Mouse (Mus musculus): ENCODE measurements around the gene Ptrhd1. TPM values are rescaled to one million over a fixed set of nuclear protein-coding genes. Genes with fewer than 3 reads are reported as not detected.

Gene Ptrhd1
- 1 to 10 TPM; 7.8 to 8.0 TPM for total RNA-seq (2021)
- long read RNA-seq, experiment 1, partial matches to known transcripts, result 0 of 4 reads
- long read RNA-seq, experiment 1, other reads (novel, unspliced or antisense), result 2 of 4 reads
- long read RNA-seq, experiment 2, transcript Ptrhd1-201 (2 exons, 3,840 nt), result major isoform, 23 of 25 reads
- long read RNA-seq, experiment 2, partial matches to known transcripts, result 0 of 25 reads
- long read RNA-seq, experiment 2, other reads (novel, unspliced or antisense), result 2 of 25 reads

DNA sequence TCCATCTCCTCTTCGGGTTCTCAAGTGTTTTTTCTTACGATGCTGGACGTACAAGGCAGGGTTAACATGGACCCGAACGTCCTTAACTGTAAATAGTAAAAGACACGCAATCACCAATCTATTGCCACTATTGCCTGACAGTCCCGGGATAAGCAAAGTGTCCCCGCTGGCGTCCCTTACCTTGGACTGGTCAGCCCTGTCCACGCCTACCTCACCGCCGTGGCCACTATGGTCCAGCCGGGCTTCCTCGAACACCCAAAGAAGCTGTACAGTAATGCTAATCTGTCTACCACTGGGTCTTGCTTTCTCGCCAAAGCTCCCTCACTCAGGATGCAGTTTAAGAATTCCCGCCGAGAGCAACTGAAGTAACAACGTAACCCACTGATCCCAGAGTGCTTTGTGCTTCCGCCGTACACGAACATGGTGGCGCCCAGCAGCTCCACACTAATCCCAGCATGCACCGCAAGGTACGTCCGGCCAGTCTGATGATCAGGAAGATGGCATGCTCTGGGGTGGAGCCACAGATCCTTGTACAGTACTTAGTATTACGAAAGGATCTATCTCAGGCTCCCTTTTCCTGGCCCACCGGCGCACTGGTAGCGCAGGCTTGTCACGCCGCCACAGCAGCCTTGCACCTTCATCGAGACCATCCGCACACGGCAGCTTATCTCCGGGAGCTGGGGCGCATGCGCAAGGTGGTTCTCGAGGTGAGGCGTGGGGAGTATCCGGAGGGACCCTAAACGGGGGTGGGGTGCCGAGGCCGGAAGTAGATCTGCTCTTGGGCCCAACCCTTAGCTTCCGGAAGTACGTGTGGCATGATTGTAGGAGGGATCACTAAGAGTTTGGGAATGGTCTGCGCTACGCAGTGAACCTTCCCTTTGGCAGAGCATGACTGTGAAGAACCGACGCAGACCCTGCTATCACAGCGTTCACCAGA lies at the start of gene Ptrhd1, which contains the start of gene Cenpo:
Ptrhd1 (plus strand) TSS at position 456 of the 937 bp plus-strand sequence.
Cenpo (minus strand) TSS at position 723 of the 937 bp plus-strand sequence.
- DNase-seq (ENCODE audit: low spot score in 2 of 2), result peak; percentile 88 to 93

DNA sequence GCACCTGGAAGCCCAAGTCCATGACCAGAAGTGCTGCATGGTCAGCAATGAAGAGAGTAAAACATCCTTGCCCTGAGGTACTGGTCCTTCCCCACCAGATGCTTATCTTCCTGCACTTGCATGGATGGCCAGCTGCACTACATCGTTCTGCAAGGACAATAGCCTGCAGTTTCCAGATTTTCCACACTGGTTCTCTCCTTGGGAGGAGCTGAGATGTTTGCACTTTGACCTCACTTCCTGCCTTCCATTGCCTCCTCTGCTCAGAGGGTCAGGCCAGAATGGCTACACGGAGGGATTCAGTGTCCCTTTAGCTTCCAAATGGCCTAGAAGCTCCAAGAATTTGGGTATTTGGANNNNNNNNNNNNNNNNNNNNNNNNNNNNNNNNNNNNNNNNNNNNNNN lies 49.2 kb upstream of the Ptrhd1 start:
- no peak for DNase-seq (ENCODE audit: low spot score in 2 of 2)

DNA sequence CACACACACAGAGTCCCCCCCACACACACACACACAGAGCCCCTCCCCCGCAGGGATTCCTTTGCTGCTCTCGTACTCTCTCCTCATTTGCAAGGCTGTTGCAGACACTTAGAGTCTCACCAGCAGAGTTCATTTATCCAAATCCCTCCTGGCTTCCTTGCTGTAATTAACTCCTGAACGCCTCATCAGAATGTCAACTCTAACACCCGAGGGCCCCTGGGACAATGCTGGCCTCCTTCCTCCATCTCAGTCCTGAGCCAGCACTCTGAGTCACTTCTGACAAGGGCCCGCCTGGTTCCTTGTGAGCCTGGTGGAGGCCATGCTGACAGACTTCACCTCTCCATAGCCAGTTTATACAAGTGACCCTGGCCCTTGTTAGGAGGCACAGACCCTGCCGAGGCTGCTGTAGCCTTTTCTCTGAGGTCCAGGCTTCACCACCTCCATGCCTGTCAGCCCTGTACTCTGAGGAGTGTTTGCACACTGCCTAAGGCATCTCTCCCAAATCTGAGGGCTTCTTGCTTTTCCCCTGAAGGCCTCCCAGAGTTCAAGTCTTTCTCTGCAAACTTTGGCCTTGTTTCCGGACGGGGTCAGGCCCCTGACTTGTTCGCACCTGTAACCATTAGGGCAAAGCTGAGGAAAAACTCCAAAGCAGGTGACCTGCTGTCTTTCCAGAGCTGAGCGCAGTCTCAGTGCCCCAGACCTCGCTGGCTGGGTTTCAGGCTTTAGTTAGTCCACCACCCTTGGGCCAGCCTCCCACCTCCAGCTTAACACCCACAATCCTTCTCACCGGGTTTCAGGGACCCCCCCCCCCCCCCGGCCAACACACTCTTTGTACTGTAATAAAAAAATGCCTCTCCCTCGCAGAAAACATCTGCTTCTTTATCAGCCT lies 45.4 kb upstream of the Ptrhd1 start:
- peak; percentile 39 to 63 for DNase-seq (ENCODE audit: low spot score in 2 of 2)

DNA sequence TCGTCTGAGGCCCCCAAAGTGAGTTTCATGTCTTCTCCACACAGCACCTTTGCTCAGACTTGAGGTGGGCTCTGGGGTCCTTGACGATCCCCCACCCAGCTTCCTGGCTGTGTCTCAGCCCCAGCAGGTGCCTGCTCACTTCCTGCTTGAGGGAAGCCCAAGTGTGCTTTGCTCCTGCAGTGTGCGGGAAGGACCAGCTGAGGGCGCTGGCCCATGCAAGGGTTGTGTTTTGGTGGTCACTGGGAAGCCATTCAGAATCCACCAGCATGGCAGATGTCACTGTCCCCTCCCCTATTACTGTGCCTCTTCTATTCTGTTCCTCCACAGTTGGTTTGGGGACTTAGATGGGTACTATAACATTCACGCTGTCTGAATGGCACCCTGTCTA lies 44.8 kb upstream of the Ptrhd1 start:
- no peak for DNase-seq (ENCODE audit: low spot score in 2 of 2)

DNA sequence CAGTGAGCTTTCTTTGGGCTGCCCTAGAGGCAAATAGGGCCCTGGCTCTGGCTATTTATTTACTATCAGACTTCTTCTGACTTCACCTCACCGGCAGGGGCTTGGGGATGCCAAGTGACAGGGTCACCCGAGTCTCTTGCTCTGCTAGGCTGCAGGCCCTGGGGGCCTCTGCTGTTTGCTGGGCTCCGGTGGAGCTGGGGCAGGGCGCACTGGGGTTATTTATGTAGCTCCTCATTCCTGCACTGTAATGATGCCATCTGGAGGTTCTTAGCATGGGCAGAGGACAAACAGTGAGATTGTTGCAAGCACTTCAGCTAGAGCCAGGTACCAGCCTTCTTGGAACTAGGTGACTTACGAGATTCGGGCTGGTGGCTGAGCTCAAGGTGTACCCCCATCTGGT lies 41.3 kb upstream of the Ptrhd1 start:
- no peak for DNase-seq (ENCODE audit: low spot score in 2 of 2)

DNA sequence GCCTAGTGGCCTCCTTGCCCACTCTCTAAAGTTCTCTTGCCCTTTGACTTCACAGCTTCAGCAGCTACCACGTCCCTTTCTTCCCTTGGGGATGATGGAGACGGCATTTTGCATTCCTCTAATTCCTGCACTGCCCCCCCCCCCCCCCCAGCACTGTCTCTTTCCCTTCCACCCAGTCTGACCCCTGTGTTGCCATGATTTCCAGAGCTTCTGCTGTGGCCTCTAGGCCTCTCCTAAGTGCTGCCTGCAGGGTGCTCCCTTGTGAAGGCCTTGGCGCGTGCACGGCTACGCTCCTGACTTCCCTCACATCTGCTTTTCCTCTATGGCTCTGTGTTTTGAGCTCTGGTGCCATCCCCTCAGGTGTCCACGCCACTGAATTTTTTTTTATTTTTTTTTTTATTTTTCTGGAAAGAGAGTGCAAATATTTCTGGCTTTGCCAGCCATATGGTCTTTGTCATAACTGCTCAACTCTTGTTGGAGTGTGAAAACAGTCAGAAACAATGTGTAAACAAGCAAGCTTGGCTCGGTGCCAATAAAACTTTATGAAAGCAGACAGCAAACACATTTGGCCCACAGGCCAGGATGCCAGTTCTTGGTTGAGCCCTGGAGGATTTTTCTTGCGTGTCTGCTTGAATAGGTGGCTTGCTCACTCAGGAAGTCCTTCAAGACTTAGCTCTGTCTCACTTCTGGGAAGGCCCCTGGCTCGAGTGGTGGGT lies 40.6 kb upstream of the Ptrhd1 start:
- DNase-seq (ENCODE audit: low spot score in 2 of 2), result no peak

DNA sequence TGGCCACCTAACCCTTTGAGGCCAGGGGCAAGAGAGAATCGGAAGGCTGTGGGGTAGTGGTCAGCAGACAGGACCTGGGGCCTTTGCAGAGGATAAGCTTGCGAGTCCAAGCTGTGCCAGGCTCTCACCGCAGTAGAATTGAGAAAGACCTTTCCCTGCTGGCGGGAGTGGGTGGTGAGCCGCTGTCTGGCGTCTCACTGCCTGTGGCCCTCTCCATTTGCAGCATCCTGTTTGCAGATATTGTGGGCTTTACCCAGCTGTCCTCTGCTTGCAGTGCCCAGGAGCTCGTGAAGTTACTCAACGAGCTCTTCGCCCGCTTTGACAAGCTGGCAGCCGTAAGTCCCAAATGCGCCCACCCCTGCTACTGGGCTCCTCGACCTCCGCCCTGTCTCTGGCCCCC lies 39.2 kb upstream of the Ptrhd1 start:
- DNase-seq (ENCODE audit: low spot score in 2 of 2), result no peak

DNA sequence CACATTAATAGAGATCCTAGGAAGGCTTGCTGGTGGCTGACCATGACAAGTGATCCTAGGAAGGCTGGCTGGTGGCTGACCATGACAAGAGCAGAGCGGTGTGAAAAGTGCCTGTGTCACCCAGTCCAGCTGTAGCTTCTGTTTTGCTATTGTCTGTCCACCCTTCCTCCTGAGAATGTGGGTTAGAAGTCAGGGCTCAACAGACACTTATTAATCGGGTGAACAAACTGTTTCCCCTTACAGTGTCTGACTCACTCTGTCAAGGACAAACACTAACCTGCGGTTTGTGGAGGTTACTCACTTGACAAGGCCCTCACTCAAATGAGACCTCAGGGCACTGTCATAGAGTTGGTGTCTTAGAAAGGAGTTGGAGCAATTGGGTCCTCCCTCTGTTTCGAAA lies 35.1 kb upstream of the Ptrhd1 start:
- peak; percentile 21 to 24 for DNase-seq (ENCODE audit: low spot score in 2 of 2)

DNA sequence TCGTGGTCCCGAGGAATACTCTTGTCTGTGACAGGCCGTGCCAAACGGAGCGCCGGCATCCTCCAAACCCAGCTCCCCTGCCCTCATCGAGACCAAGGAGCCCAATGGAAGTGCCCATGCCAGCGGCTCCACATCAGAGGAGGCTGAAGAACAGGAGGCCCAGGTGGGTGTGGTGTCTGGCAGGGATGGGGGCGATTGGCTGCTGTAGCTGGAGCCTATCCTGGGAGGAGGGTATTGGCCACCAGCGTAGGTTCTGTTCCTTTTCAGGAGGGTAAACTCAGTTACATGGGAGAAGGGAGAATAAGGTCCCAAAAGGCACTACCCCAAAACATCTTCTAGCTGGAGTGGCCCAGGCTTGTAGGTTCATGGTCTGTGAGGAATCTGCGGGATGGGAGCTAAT lies 34.6 kb upstream of the Ptrhd1 start:
- peak in 1 of 2 experiments; percentile 25 for DNase-seq (ENCODE audit: low spot score in 2 of 2)

DNA sequence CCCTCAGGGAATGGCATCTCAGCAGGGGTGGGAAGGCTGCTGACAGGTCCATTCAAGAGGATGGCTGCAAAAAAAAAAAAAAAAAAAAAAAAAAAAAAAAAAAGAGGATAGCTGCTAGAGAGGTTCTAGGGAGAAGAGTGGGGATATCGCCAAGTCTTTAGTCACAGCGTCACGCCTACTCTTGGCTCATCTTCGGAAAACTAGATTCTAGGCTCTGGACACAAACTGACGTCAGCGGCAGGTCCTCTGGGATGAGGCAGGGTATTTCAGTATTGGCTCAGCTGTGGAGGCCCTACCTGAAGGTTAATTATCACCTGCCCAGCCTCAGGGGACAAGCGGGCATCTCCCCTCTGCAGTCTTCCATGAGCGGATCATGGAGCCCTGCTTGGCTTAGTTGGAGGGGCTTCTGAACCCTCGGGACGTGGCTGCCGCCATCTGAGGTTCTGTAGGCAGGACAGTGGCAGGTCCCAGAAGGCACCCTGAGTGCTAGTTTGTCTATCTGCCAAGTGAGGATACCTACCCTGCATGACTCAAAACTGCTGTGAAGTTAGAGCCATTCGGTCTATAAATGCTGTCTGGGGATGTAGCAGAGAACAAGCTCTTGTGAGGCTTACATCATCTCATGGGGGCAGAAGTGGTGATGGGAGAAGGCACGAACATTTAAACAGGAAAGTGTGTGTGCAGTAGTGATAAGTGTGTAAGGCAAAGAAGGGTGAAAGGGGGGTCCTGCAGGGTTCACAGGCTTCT lies 32.2 kb upstream of the Ptrhd1 start:
- peak in 1 of 2 experiments; percentile 28 for DNase-seq (ENCODE audit: low spot score in 2 of 2)

DNA sequence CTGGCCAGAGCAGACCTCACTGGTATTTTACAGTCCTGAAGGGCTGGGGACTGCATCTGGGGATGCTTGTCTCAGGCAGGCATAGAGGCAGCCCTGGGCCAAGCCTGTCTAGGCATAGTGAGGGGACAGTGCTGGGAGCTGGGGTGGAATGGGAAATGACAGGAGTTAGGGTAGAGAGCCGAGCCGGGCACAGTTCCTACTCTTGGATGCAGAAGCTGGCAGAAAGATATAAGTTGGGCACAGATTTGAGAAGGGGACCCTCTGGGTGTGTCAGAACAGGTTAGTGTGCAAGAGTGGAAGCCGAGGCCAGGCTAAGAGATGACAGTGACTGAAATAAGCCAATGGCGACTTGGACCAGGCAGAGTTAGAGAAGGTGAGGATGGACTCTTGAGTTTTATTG lies 31.6 kb upstream of the Ptrhd1 start:
- DNase-seq (ENCODE audit: low spot score in 2 of 2), result peak in 1 of 2 experiments; percentile 14

DNA sequence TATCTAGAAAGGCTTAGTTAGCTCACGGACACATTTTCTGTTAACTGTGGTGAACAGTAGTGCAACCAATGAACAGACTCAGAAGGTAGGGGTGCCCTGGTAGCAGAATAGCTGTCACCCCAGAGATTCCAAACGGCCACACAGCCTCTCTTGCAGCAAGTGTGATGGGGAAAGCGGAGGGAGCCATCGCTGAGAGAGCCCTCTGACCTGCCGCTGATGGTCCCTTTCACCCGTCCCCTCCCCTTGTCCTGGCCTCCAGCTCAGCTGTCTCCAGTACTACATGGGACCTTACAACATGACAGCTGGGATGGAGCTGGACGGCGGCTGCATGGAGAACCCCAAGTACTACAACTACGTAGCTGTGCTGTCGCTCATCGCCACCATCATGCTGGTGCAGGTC lies 27.7 kb upstream of the Ptrhd1 start:
- no peak for DNase-seq (ENCODE audit: low spot score in 2 of 2)

DNA sequence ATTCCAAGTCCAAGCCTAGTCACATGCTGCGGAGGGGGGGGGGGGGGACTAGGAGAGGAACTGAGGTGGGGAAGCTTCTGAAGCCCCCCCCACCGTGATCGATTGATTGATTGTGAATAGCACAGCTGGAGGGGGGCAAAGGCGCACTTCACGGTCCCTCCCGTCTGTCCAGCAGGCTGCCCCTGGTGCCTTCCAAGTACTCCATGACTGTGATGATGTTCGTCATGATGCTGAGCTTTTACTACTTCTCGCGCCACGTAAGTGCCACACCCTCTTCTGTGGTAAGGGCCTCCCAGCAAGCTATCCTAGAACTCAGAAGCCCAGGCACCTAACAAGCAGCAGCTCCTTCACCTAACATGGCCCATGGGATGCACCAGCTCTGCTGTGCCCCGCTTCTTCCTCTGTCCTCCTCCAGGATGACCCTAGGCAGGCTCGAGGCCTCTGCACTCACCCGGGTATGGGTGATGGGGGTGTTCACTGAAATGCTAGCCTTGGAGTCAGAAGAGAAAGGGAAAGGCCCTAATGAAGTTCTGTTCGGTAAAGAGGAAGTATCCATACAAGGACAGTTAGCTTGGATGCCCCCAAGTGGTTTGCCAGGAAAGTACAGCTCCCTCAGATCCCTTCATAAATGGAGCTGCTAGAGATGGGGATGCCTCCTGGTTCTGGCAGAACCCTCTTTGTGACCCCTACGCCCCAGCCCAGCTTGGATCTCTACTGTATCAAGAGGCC lies 25.3 kb upstream of the Ptrhd1 start:
- DNase-seq (ENCODE audit: low spot score in 2 of 2), result peak; percentile 47 to 53

DNA sequence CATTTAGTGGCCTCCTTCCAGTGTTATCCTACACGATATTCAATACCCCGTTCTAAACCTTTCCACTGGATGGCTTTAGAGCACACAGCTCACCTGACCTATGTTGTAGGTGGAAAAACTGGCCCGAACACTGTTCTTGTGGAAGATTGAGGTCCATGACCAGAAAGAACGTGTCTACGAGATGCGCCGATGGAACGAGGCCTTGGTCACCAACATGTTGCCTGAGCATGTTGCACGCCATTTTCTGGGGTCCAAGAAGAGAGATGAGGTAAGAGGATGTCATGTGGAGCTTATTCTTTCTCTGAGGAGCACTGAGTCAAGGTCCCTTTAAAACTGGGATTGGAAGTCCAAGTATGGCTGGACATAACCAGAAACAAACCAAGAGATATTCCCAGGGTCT lies 24.6 kb upstream of the Ptrhd1 start:
- DNase-seq (ENCODE audit: low spot score in 2 of 2), result no peak

DNA sequence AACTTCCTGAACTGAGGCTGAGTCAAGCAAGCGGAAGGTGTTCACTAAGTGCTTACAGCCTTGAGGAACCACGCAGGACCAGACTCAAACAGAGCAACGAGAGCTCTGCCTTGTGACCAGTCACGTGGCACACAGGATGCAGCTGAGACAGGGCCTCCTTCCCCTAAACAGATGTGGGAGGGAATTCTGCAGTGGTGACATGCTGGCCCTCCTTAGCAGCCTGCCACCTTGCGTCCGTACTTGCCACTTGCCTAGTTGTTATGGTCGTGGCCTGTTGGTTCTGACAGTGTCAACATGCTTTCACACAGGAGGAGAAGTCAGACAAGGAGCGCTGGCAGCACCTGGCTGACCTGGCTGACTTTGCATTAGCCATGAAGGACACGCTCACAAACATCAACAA lies 22.7 kb upstream of the Ptrhd1 start:
- no peak for DNase-seq (ENCODE audit: low spot score in 2 of 2)

DNA sequence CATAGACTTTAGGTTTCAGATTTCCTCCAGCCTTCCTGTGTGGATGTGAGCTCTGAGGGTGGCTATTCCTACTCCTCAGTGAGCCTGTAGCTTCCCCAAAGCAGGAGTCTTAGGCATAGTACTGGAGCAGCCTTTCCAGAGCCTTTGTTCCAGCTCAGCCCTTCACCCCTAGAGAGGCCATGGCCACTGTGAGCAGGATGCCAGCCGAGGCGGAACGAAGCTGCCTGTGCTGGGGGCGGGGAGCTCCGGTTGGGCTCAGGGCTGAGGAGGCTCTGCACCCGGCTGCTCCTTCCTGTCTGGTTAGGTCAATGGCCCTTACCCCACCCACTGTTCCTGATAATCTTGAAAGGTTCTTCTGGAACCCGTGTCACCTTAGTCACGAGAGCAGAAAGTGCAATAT lies 20.9 kb upstream of the Ptrhd1 start:
- DNase-seq (ENCODE audit: low spot score in 2 of 2), result peak in 1 of 2 experiments; percentile 52

DNA sequence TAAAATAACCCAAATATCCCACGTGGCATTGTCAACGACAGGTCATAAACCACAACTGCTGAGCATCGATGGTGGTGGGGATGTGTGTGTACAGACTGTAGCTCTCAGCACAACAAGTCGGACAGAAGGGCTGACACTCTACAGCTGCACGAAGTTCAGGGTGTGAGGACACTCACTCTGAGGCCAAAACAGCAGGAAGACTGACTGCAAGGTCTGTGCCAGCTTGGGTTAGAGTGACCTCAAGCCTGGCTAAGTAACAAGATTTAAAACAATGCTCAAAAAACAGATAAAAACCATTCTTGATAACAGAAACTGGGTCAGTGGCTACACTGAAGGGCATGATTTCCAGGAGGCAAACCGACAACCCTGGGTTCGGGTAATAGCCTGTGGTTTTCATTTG lies 3.7 kb upstream of the Ptrhd1 start:
- no peak for DNase-seq (ENCODE audit: low spot score in 2 of 2)

DNA sequence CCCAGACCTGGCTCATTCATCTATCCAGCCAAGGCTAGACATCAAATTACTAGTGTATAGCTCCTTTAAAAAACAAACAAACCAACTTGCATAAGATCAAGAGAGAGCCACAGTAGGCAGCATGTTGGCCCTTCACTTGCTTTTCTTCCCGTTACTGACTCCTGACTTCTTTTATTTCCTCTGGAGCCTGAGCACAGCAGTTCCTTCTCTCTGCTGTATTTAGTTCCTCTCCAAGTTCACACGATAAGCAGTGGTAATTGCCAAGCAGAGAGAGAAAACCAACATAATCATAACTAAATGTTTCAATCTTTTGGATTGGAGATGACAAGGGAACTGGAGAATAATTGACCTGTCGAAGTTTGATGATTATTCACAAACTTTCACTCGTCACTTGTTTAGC lies 1.1 kb upstream of the Ptrhd1 start:
- no peak for DNase-seq (ENCODE audit: low spot score in 2 of 2)

DNA sequence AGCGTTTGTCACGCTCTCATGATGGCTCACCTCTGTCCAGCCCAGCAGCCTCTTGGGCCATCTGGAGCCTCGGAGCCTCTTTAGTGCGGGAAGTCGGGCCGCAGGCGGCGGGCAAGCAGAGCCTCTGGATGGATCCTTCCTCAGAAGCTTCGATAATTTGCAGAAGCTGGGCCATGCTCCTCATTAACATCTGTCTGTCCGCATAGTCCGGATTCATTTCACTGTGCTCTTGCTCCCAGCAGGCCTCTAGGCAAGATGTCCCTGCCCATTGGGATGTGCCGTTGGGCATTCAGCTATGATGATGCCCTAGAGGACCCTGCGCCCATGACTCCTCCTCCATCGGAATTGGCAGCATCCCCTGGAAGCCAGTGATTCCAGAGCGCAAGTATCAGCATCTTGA lies 3.7 kb downstream of the Ptrhd1 start:
- no peak for DNase-seq (ENCODE audit: low spot score in 2 of 2)

All from adrenal gland, adult 18-20 months (tissue).